ENCODE assay signal across 10 mouse cellular contexts in genomic region chr14:25745365-25746184, GRCm38 (mm10). TPM values are rescaled to one million over a fixed set of nuclear protein-coding genes. Genes with fewer than 3 reads are reported as not detected.
DNase-seq lines count a peak whose midpoint lies in the region; ATAC-seq and TF ChIP-seq lines count a peak whose summit lies in the region.
"Had no signal": no experiment of that assay in that cellular context is flagged by ENCODE, and none has a peak within 500 bp of the region (broad histone marks: within the 10 kb centered on the region; RNA-seq: fewer than 3 reads in every experiment).

No protein-coding gene starts in this region.

- no peaks in the 10 kb centered on the region for H3K9me3 ChIP-seq in kidney, postnatal 0 days (replicated peaks; ENCODE audit: low read length)
- no peaks in the 10 kb centered on the region for H3K9me3 ChIP-seq in heart, embryonic 15.5 days (replicated peaks)
- no peaks in the 10 kb centered on the region for H3K9me3 ChIP-seq in liver, embryonic 16.5 days (replicated peaks; ENCODE audit: control insufficient read depth, low read length)
- H3K9me3 ChIP-seq: forebrain, embryonic 12.5 days had no signal

- H3K27me3 ChIP-seq in kidney, postnatal 0 days (ENCODE audit: insufficient read depth, low read length) = no peaks in the 10 kb centered on the region
- no peaks in the 10 kb centered on the region for H3K27me3 ChIP-seq in heart, embryonic 15.5 days
- H3K27me3 ChIP-seq in liver, embryonic 16.5 days (ENCODE audit: control insufficient read depth, insufficient read depth, low read depth, low read length) = no peaks in the 10 kb centered on the region
- H3K27me3 ChIP-seq: forebrain, embryonic 12.5 days had no signal

- H3K4me3 ChIP-seq in kidney, postnatal 0 days (replicated peaks; ENCODE audit: low read depth, low read length) = no peak overlapping the region
- no peak overlapping the region for H3K4me3 ChIP-seq in cortical plate, adult 2 months (ENCODE audit: insufficient read depth, low read length)
- no peak overlapping the region for H3K4me3 ChIP-seq in heart, embryonic 15.5 days
- H3K4me3 ChIP-seq in liver, embryonic 16.5 days (ENCODE audit: low read depth, low read length) = no peak overlapping the region
- H3K4me3 ChIP-seq: forebrain, embryonic 12.5 days had no signal

- H3K4me2 ChIP-seq in kidney, postnatal 0 days (ENCODE audit: low read length) = no peak overlapping the region
- no peak overlapping the region for H3K4me2 ChIP-seq in heart, embryonic 15.5 days
- no peak overlapping the region for H3K4me2 ChIP-seq in liver, embryonic 16.5 days (ENCODE audit: low read depth, low read length)
- H3K4me2 ChIP-seq: forebrain, embryonic 12.5 days had no signal

- no peaks in the 10 kb centered on the region for H3K36me3 ChIP-seq in kidney, postnatal 0 days (ENCODE audit: insufficient read depth, low read length)
- peaks cover 8% of the 10 kb centered on the region; the same call in 1 of the 2 replicates for H3K36me3 ChIP-seq in heart, embryonic 15.5 days
- H3K36me3 ChIP-seq in liver, embryonic 16.5 days (ENCODE audit: control insufficient read depth, insufficient read depth) = no peaks in the 10 kb centered on the region
- H3K36me3 ChIP-seq: forebrain, embryonic 12.5 days had no signal

- TF ChIP-seq CTCF in kidney, postnatal 0 days (IDR thresholded peaks at IDR 0.05; ENCODE audit: low read depth) = peak; percentile 46; the same call in 1 of the 2 replicates
- 0 out of 2 replicates have a peak, but pooled peaks have one; percentile 2 for TF ChIP-seq CTCF in cortical plate, adult 2 months (IDR thresholded peaks at IDR 0.05; ENCODE audit: extremely low read depth, insufficient read depth, low read length)

- no peak for DNase-seq in kidney, postnatal 0 days (ENCODE audit: low spot score)
- DNase-seq in kidney, adult 8-10 months = no peak
- no peak for DNase-seq in thymus, postnatal 4 days
- DNase-seq in urinary bladder, postnatal 14 days (ENCODE audit: low spot score) = no peak
- DNase-seq in adrenal gland, adult 2 months = no peak
- DNase-seq: embryo, embryonic 11 days had no signal

- ATAC-seq in kidney, postnatal 0 days (replicated peaks; ENCODE audit: low FRiP score, low read depth) = no peak
- ATAC-seq in heart, embryonic 15.5 days (replicated peaks; ENCODE audit: insufficient number of reproducible peaks, insufficient read depth, low FRiP score, low read depth) = no peak
- ATAC-seq in liver, embryonic 16.5 days (ENCODE audit: low read depth) = peak; percentile 83

- no peak for TF ChIP-seq POLR2A in cortical plate, adult 2 months (IDR thresholded peaks at IDR 0.05; ENCODE audit: extremely low read depth, insufficient read depth, low read length)

- no peak overlapping the region for H3K9ac ChIP-seq in kidney, postnatal 0 days (ENCODE audit: low read depth, low read length)
- peak overlapping the region; percentile 7; the same call in 1 of the 2 replicates for H3K9ac ChIP-seq in heart, embryonic 15.5 days
- no peak overlapping the region for H3K9ac ChIP-seq in liver, embryonic 16.5 days (ENCODE audit: low read depth, low read length)
- H3K9ac ChIP-seq: forebrain, embryonic 12.5 days had no signal

- H3K4me1 ChIP-seq in kidney, postnatal 0 days (replicated peaks; ENCODE audit: insufficient read depth, low read length) = no peaks in the 10 kb centered on the region
- H3K4me1 ChIP-seq in cortical plate, adult 2 months (ENCODE audit: control insufficient read depth, insufficient read depth, low read length) = no peaks in the 10 kb centered on the region; the same call in 1 of the 2 replicates
- H3K4me1 ChIP-seq in heart, embryonic 15.5 days (replicated peaks) = peaks cover 79% of the 10 kb centered on the region
- peaks cover 18% of the 10 kb centered on the region for H3K4me1 ChIP-seq in liver, embryonic 16.5 days (ENCODE audit: control insufficient read depth, low read depth, low read length)
- H3K4me1 ChIP-seq: forebrain, embryonic 12.5 days had no signal

- WGBS in kidney, postnatal 0 days = 65% methylated on average over 11 of the region's 11 CpGs
- 39% methylated on average over 11 of the region's 11 CpGs for WGBS in heart, embryonic 15.5 days
- 25% methylated on average over 11 of the region's 11 CpGs for WGBS in liver, embryonic 16.5 days (ENCODE audit: insufficient replicate concordance)

- H3K27ac ChIP-seq in kidney, postnatal 0 days = no peak overlapping the region
- peak overlapping the region; percentile 49 for H3K27ac ChIP-seq in cortical plate, adult 2 months (ENCODE audit: insufficient read depth, low read length)
- H3K27ac ChIP-seq in heart, embryonic 15.5 days = peak overlapping the region; percentile 69
- H3K27ac ChIP-seq in liver, embryonic 16.5 days (ENCODE audit: low read length) = peak overlapping the region; percentile 18
- H3K27ac ChIP-seq: forebrain, embryonic 12.5 days had no signal

RNA-seq across cellular contexts. Expression of gene Zcchc24, which starts 23.3 kb away (rescaled TPM):
- 15.7 and 15.9 TPM in 2 replicates for polyA plus RNA-seq in kidney, postnatal 0 days (2015; fragmentation: Nextera tagmentation; extraction: Ambion mirVana)
- polyA plus RNA-seq in cortical plate, adult 2 months (2012; rRNA removed) = 51.8 and 52.1 TPM in 2 replicates
- polyA plus RNA-seq in heart, embryonic 15.5 days (2015; fragmentation: Nextera tagmentation; extraction: Ambion mirVana) = 22.4 and 26.8 TPM in 2 replicates
- 4.5 and 5.5 TPM in 2 replicates for polyA plus RNA-seq in liver, embryonic 16.5 days (2015; fragmentation: Nextera tagmentation; extraction: Ambion mirVana)
- 10 to 100 TPM; 19.5 to 32.6 TPM for total RNA-seq in adrenal gland, adult 2 months (2021)
- 19.5 and 20.6 TPM in 2 replicates for polyA plus RNA-seq in adrenal gland, adult 2 months (2012; rRNA removed)

RNA-seq across cellular contexts. Expression of gene Ppif, which starts 51.6 kb away (rescaled TPM):
- polyA plus RNA-seq in kidney, postnatal 0 days (2015; fragmentation: Nextera tagmentation; extraction: Ambion mirVana) = 56.5 and 61.2 TPM in 2 replicates
- polyA plus RNA-seq in cortical plate, adult 2 months (2012; rRNA removed) = 49.4 and 51.7 TPM in 2 replicates
- polyA plus RNA-seq in heart, embryonic 15.5 days (2015; fragmentation: Nextera tagmentation; extraction: Ambion mirVana) = 102 and 108 TPM in 2 replicates
- polyA plus RNA-seq in liver, embryonic 16.5 days (2015; fragmentation: Nextera tagmentation; extraction: Ambion mirVana) = 20.5 and 26.0 TPM in 2 replicates
- total RNA-seq in adrenal gland, adult 2 months (2021) = 10 to 100 TPM; 21.2 to 34.6 TPM
- polyA plus RNA-seq in adrenal gland, adult 2 months (2012; rRNA removed) = 103 and 109 TPM in 2 replicates
